Mouse (Mus musculus) c-Kit-positive CD71-negative TER-119-negative erythroid progenitor cells, embryonic 14.5 days (primary cell): ENCODE results near the gene Tk2.

ENCODE experiments used
- DNase-seq: peaks from one replicate; pipeline ENCODE4 v3.0.0-alpha.2; 2013; ENCODE audit warnings: low read depth

Gene Tk2

GRCm38 (mm10) chr8:104219806-104220205 is 28.6 kb downstream of the Tk2 start:
- peak; percentile 56 for DNase-seq

- peak; percentile 69 for DNase-seq
These were observed 29.3 kb downstream of the Tk2 start for GRCm38 (mm10) chr8:104219079-104219478.

GRCm38 (mm10) chr8:104217601-104218000 is 30.8 kb downstream of the Tk2 start:
- no peak for DNase-seq

- no peak for DNase-seq
These were observed 43.1 kb downstream of the Tk2 start for GRCm38 (mm10) chr8:104205292-104205691.

GRCm38 (mm10) chr8:104202320-104202719 is 46.0 kb downstream of the Tk2 start:
- no peak for DNase-seq

GRCm38 (mm10) chr8:104201622-104202021 is 46.7 kb downstream of the Tk2 start:
- DNase-seq: no peak

GRCm38 (mm10) chr8:104199802-104200201 is 48.6 kb downstream of the Tk2 start:
- DNase-seq: no peak

- no peak for DNase-seq
These were observed 56.9 kb downstream of the Tk2 start for GRCm38 (mm10) chr8:104191496-104191895.

- DNase-seq: no peak
These were observed 57.4 kb downstream of the Tk2 start for GRCm38 (mm10) chr8:104190777-104191468.

GRCm38 (mm10) chr8:104188459-104188858 is 59.9 kb downstream of the Tk2 start:
- DNase-seq: no peak

GRCm38 (mm10) chr8:104187622-104188021 is 60.7 kb downstream of the Tk2 start:
- no peak for DNase-seq

- no peak for DNase-seq
These were observed 61.5 kb downstream of the Tk2 start for GRCm38 (mm10) chr8:104186827-104187226.

GRCm38 (mm10) chr8:104184905-104185304 is 63.5 kb downstream of the Tk2 start:
- no peak for DNase-seq

- no peak for DNase-seq
These were observed 71.3 kb downstream of the Tk2 start for GRCm38 (mm10) chr8:104177054-104177453.
